Mouse (Mus musculus): ENCODE data around the gene Ablim2.

Gene Ablim2

GRCm38 (mm10) chr5:35884262-35884661 lies 126.6 kb downstream of the Ablim2 start:
- peak; percentile 5 for DNase-seq (ENCODE audit: low read depth, low spot score)

- DNase-seq (ENCODE audit: low read depth, low spot score) = no peak
Measured at GRCm38 (mm10) chr5:35884689-35885088, 127.0 kb downstream of the Ablim2 start.

- DNase-seq (ENCODE audit: low read depth, low spot score) = no peak
Measured at GRCm38 (mm10) chr5:35888959-35889358, 131.3 kb downstream of the Ablim2 start.

GRCm38 (mm10) chr5:35889641-35890040 lies 132.0 kb downstream of the Ablim2 start:
- no peak for DNase-seq (ENCODE audit: low read depth, low spot score)

GRCm38 (mm10) chr5:35890985-35891730 lies 133.5 kb downstream of the Ablim2 start:
- DNase-seq (ENCODE audit: low read depth, low spot score) = no peak

- DNase-seq (ENCODE audit: low read depth, low spot score) = no peak
Measured at GRCm38 (mm10) chr5:35892363-35892762, 134.7 kb downstream of the Ablim2 start.

GRCm38 (mm10) chr5:35893093-35893804 lies 135.6 kb downstream of the Ablim2 start, which contains the start of gene Afap1:
Gene Afap1 (plus strand): TSS chr5:35893319.
- DNase-seq (ENCODE audit: low read depth, low spot score) = peak; percentile 5

- no peak for DNase-seq (ENCODE audit: low read depth, low spot score)
Measured at GRCm38 (mm10) chr5:35893805-35894260, 136.2 kb downstream of the Ablim2 start.

GRCm38 (mm10) chr5:35894295-35895047 lies 136.8 kb downstream of the Ablim2 start:
- DNase-seq (ENCODE audit: low read depth, low spot score) = no peak

GRCm38 (mm10) chr5:35895926-35896325 lies 138.2 kb downstream of the Ablim2 start:
- no peak for DNase-seq (ENCODE audit: low read depth, low spot score)

GRCm38 (mm10) chr5:35896556-35896955 lies 138.9 kb downstream of the Ablim2 start:
- no peak for DNase-seq (ENCODE audit: low read depth, low spot score)

GRCm38 (mm10) chr5:35897147-35897546 lies 139.5 kb downstream of the Ablim2 start:
- DNase-seq (ENCODE audit: low read depth, low spot score) = no peak

- no peak for DNase-seq (ENCODE audit: low read depth, low spot score)
Measured at GRCm38 (mm10) chr5:35898114-35898513, 140.4 kb downstream of the Ablim2 start.

- no peak for DNase-seq (ENCODE audit: low read depth, low spot score)
Measured at GRCm38 (mm10) chr5:35898994-35899393, 141.3 kb downstream of the Ablim2 start.

GRCm38 (mm10) chr5:35900401-35901225 lies 142.9 kb downstream of the Ablim2 start:
- no peak for DNase-seq (ENCODE audit: low read depth, low spot score)

- no peak for DNase-seq (ENCODE audit: low read depth, low spot score)
Measured at GRCm38 (mm10) chr5:35901226-35901809, 143.6 kb downstream of the Ablim2 start.

- DNase-seq (ENCODE audit: low read depth, low spot score) = no peak
Measured at GRCm38 (mm10) chr5:35903456-35903855, 145.8 kb downstream of the Ablim2 start.

GRCm38 (mm10) chr5:35905283-35905682 lies 147.6 kb downstream of the Ablim2 start:
- DNase-seq (ENCODE audit: low read depth, low spot score) = no peak

GRCm38 (mm10) chr5:35907090-35907489 lies 149.4 kb downstream of the Ablim2 start:
- DNase-seq (ENCODE audit: low read depth, low spot score) = no peak

GRCm38 (mm10) chr5:35907633-35908426 lies 150.2 kb downstream of the Ablim2 start:
- no peak for DNase-seq (ENCODE audit: low read depth, low spot score)

Data from c-Kit-negative CD71-positive TER-119-positive erythroid progenitor cells, embryonic 14.5 days (primary cell).